Mouse (Mus musculus): ENCODE results near the gene Lmbrd1.

- TF ChIP-seq CTCF (IDR thresholded peaks at IDR 0.05; ENCODE audit: insufficient read depth, low read depth, low read length) (no peak), POLR2A (IDR thresholded peaks at IDR 0.05; ENCODE audit: insufficient read depth, low read depth, low read length) (no peak)
These were observed 20.9 kb downstream of the Lmbrd1 start for GRCm38 (mm10) chr1:24699320-24699719.
